Mouse (Mus musculus) right cerebral cortex, postnatal 25 days (tissue): ENCODE measurements around the gene Tango2.

ENCODE experiments used
- DNase-seq: peaks from one replicate; pipeline ENCODE4 v3.0.0; 2022

Tango2 gene

GRCm38 (mm10) chr16:18252736-18253135 lies 95.2 kb downstream of the Tango2 start:
- no peak for DNase-seq

GRCm38 (mm10) chr16:18250828-18251790 lies 96.8 kb downstream of the Tango2 start:
- DNase-seq, result no peak
